8 mouse cellular contexts compared by ENCODE assay signal in genomic region chr10:39171134-39171533, GRCm38 (mm10). TPM values are rescaled to one million over a fixed set of nuclear protein-coding genes. Genes with fewer than 3 reads are reported as not detected.
A peak's percentile ranks its signal among the peaks of the same experiment; 100 is the strongest.
DNase-seq lines count a peak whose midpoint lies in the region; ATAC-seq lines count a peak whose summit lies in the region.

No protein-coding gene starts in this region.

- ATAC-seq in inflammation-experienced regulatory T-cells, adult 6 months, result peak; percentile 81
- ATAC-seq in megakaryocyte-erythroid progenitor cell, adult 5-6 weeks (replicated peaks; ENCODE audit: low FRiP score, low TSS enrichment, poor library complexity, severe bottlenecking), result peak; percentile 93

- DNase-seq in adrenal gland, adult (ENCODE audit: inconsistent age in 2 of 2, low spot score in 1 of 2), result peak; percentile 91 to 97
- peak; percentile 96 for DNase-seq in embryo, embryonic 10.5 days (ENCODE audit: low spot score)
- peak; percentile 90 for DNase-seq in gastrocnemius, postnatal 14 days
- peak; percentile 93 for DNase-seq in left cerebral cortex, postnatal 10 days (ENCODE audit: extremely low spot score in 1 of 2, low spot score in 2 of 2)
- DNase-seq in right cerebral cortex, postnatal 25 days, result peak; percentile 87
- peak; percentile 82 to 93 for DNase-seq in urinary bladder, postnatal 4 days (ENCODE audit: low spot score in 2 of 2)

- intact Hi-C loops in gastrocnemius, postnatal 14 days (cut with DNase I; ENCODE audit: low total_unique reads), result loop anchor here (2.0 kb wide), 1 partner anchor 350 kb away; no protein-coding TSS in a partner anchor
- intact Hi-C loops in left cerebral cortex, postnatal 10 days (cut with DNase I), result loop anchor here (2.0 to 10.0 kb wide), 5 partner anchors 71 to 788 kb away; partner anchors contain the start of gene Rev3l

RNA-seq across cellular contexts. Expression of gene Ccn6, which starts 7.5 kb away (rescaled TPM):
- under 1 TPM; 0.14 to 0.16 TPM for total RNA-seq in gastrocnemius, postnatal 14 days (2021)
- under 1 TPM in 1 of 3 experiments, not detected in 2; 0.34 TPM for polyA plus RNA-seq in inflammation-experienced regulatory T-cells, adult 6 months (2017; shearing (Covaris generic))
- total RNA-seq in left cerebral cortex, postnatal 10 days (2021), result under 1 TPM; 0.32 to 0.39 TPM
- total RNA-seq in megakaryocyte-erythroid progenitor cell, adult 5-6 weeks (2014; fragmentation: Nextera tagmentation), result not detected in 2 replicates
- not detected in 2 replicates for total RNA-seq in megakaryocyte-erythroid progenitor cell, adult 5-6 weeks (2017)

RNA-seq across cellular contexts. Expression of gene Tube1, which starts 37.4 kb away (rescaled TPM):
- total RNA-seq in gastrocnemius, postnatal 14 days (2021), result 1 to 10 TPM in 1 of 2 experiments, under 1 TPM in 1; 0.88 to 1.4 TPM
- polyA plus RNA-seq in inflammation-experienced regulatory T-cells, adult 6 months (2017; shearing (Covaris generic)), result 10 to 100 TPM in 1 of 3 experiments, 1 to 10 TPM in 2; 2.5 to 11.1 (median 3.4) TPM
- total RNA-seq in left cerebral cortex, postnatal 10 days (2021), result 1 to 10 TPM; 2.8 to 4.9 TPM
- total RNA-seq in megakaryocyte-erythroid progenitor cell, adult 5-6 weeks (2014; fragmentation: Nextera tagmentation), result 11.6 and 20.3 TPM in 2 replicates
- 11.0 and 16.3 TPM in 2 replicates for total RNA-seq in megakaryocyte-erythroid progenitor cell, adult 5-6 weeks (2017)

RNA-seq across cellular contexts. Expression of gene Fam229b, which starts 37.4 kb away (rescaled TPM):
- total RNA-seq in gastrocnemius, postnatal 14 days (2021), result 1 to 10 TPM; 3.0 to 3.5 TPM
- polyA plus RNA-seq in inflammation-experienced regulatory T-cells, adult 6 months (2017; shearing (Covaris generic)), result 1 to 10 TPM; 1.6 to 2.3 (median 1.7) TPM
- total RNA-seq in left cerebral cortex, postnatal 10 days (2021), result 10 to 100 TPM; 15.9 to 20.1 TPM
- total RNA-seq in megakaryocyte-erythroid progenitor cell, adult 5-6 weeks (2014; fragmentation: Nextera tagmentation), result 2.6 TPM in 1 of 2 replicates, not detected in the other
- not detected in 2 replicates for total RNA-seq in megakaryocyte-erythroid progenitor cell, adult 5-6 weeks (2017)

Comparison
In these comparisons a context has a peak if more than half of its experiments do, and no peak if none do; other contexts are left out.
1. Peak in every context shown above with its lines: DNase-seq and ATAC-seq.